Mouse (Mus musculus) urinary bladder, adult 18-20 months (tissue): ENCODE measurements around the gene Uqcrc1.

Source experiments
- DNase-seq, 2 experiments: peaks; one replicate each; pipeline ENCODE4 v3.0.0; 2022; ENCODE audit warnings: low spot score in 2 of 2, mixed read lengths in 2 of 2

Gene Uqcrc1

DNA sequence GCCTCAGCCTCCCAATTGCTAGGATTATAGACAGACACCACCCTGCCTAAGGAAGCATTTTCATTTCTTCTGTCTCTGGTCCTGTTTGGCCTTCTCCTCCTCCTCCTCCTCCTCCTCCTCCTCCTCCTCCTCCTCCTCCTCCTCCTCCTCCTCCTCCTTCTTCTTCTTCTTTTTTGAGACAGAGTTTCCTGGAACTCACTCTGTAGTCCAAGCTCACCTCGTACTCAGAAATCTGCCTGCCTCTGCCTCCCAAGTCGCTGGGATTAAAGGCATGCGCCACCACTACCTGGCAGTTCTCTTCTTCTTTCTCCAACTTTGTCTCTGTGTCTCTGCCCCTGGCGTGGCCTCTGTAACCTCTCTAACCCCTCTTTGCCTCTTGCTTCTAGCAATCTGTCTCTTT lies 49.3 kb downstream of the Uqcrc1 start, which contains the start of gene Ucn2:
Gene Ucn2 (plus strand): TSS at position 301 of the 400 bp plus-strand sequence.
- no peak for DNase-seq

DNA sequence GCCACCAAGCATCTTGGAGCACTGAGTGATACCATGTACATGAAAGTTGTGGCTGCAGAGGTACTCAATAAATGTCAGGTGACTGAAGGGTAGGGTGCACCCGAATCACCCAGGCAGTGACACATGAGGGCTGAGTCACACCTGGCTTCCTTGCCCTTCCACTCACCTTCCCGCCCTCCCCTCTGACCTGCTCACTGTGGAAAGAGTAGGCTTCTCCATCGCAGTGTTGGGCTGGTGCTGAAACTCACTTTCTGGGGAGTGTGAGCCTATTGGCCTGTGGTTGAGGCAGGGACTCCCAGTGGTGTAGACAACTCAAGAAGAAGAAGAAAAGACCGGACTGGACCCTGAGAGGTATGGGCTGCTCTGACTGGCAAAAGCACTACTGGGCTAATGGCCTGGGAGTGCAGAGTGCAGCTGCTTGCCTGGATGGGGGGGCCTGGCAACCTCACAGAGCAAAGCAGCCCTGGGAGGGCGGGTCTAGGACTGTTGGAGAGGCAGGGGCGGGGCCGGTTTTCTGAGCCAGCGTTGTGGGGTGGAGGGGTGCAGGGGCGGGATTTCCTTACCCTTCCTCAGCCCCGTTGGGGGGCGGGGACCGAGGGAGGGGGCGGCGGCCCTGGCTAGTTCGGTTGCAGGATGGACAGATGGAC lies 51.4 kb downstream of the Uqcrc1 start:
- peak in 1 of 2 experiments; percentile 60 for DNase-seq

DNA sequence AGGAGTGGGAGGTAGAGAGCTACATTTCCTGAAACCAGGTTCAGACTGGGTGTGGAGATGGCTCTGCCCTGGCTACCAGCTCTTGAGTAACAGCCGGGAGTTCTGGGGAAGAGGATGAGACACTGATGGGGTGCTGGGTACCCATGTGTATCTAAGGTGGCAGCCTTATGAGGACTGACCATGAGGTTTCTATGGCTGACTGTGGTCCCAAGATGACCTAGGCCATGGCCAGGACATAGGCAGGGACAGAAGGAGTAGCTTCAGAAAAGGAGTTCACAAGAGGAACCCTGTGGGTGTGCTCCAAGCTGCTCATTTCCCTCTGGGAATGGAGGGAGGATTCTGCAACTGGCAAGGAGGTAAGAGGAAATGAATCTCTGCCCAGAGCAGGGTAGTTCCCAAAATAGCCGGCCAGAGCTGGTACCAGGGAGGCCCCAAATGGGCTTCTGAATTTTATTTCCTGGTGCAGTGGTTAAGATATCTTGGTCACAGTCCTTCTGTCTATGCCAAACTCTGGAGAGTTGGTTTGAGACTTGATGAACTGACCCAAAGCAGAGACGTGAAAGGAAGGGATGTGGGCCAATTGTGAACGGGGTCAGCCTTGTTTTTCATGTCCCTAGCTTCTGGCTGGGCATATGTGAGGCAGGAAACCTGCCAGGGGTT lies 53.5 kb downstream of the Uqcrc1 start:
- DNase-seq: no peak

DNA sequence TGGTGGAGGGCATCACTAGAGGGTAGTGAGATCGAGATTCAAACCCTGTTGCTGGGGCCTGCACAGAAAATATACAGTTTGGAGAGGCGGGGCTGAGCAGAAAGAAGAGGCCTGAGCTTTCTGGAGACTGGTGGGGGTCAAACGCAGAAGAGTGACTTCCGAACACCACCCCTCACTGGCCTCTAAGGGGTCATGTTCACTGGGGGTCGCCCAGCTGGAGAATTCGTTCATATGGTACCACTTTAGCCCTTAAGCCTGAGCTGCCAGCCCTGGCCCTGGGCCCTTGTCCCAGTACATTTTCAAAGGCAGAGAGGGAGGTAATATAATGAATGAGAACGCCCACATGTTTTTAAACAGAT lies 54.0 kb downstream of the Uqcrc1 start:
- DNase-seq: no peak

DNA sequence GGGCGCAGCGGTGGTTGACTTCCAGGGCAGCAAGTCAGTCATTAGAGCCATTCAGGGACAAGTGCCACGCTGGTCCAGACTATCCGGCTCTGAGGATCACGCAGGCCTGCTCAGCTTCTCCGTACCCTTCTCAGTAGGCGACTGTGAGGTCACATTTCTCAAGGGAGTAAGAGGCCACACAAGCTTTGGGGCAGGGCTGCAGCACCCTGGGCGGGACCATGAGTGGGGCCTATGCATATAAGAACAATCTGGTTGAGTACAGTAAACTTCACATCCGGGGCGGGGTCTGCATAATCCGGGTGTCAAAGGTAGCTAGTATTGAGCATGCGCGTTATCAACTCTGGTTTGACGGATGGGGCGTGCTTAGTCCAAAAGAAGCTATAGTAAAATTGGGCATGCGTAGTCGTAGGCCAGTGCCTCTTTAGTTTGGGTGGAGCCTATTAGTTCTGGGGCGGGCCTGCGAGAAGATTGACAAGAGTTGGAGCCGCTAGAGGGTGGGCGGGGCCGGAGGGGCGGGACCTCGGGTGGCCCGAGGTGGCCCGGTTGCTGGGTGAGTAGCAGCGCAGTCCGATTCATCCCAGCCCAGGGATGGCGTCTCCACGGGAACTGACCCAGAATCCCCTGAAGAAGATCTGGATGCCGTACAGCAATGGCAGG lies 55.1 kb downstream of the Uqcrc1 start, which contains the start of gene Pfkfb4:
Gene Pfkfb4 (plus strand): TSS at position 351 of the 657 bp plus-strand sequence.
- peak; percentile 75 to 95 for DNase-seq

DNA sequence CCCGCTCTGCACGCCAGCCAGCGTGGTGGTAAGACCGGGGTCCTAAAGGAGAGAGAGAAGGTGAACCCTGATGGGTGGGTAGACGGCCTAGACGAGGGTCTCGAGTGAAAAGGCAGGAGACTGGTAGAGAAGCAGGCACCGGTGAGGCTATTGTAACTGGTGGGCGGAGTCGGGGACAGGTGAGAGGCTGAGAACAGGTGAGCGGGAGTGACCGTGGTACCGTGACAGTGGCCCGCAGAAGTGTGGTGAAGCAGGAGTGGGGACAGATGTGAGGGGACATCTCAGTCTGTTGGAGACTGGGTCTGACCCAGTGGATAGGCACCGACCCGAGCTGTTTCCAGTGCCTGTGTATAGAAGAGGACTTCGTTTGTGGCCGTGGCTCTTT lies 55.6 kb downstream of the Uqcrc1 start:
- no peak for DNase-seq

DNA sequence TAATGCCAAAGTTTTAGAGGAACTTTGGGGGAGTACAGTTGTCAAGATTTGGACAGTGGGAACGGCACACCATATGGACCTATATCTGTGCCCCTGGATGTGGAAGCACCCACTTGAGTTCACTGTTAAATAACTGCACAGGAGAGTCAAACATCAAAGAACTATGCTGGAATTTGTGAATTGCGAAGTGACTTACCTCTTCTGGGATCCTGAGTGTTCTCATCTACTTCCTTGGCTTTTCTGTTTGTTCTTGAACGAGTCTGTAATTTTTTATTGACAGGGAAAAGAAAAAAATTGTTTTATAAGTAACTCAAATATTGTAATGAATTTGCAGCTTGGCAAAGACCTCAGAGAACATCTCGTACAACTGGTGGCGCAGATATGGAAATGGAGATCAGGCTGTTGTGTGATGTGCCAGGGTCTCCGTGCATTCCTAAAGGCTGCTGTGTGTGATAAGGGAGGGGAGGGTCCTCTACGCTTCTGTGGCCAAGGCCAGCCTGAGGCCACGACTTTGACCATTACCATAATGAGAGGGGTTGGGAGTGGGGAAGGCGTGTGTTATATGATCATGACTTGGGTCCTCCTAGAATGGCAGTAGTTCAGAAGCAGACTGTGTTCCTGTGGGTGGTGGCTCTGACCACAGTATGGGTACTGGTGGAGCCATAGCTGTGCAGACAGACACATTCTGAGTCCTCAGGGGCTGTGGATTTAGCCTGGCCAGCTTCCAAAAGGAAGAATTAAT lies 56.4 kb downstream of the Uqcrc1 start:
- no peak for DNase-seq

DNA sequence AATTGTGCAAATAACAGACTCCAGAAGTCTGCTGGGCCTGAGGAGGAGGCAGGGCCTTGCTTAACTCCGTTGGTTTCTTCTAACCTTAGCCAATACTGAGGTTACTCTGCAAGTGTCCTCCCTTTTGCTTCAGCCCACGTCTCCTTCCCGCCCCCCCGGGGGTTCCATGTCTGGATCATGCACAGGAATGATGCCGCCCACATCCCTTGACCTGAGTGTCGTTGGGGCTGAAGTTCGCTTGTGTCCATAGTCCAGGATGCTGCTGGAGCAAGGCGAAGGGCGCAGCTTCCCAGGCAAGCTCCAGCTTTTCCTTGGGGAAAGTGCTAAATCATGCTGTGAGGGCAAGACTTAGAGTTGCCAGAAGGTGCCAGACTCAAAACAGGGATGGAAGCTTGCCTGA lies 60.0 kb downstream of the Uqcrc1 start:
- DNase-seq: no peak

DNA sequence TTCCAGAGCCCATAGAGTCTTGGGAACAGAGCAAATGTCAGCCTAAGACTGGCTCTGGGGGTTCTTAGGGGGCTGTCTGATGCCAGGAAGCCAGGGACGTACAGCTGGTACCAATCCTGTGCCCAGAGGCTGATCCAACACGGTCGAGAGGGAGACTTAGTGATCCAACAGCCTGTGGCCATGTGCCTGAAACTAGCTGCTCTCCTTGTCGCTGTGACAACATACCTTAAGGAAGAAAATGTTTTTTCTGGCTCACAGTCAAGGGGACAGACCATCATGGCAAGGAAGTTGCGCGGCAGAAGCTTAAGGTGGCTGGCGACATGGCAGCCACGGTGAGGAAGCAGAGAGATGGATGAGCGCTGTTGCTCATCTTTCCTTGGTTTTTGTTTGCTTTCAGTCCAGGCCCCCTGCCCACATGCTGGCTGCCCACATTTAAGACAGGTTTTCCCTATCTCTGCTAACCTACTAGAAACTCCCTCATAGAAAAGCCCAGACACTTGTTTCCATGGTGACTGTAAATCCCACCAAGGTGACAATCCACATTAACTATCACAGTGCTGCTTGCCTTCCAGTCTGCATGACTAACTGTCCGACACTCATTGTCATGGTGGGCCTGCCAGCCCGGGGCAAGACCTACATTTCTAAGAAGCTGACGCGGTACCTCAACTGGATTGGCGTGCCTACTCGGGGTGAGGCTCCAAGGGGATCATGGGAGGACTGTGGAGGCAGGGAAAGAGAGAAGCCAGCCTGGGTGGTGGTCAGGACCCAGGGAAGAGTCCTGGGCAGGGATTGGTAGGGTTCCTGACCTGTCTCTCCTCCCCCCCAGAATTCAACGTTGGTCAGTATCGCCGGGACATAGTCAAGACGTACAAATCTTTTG lies 62.1 kb downstream of the Uqcrc1 start:
- no peak for DNase-seq

DNA sequence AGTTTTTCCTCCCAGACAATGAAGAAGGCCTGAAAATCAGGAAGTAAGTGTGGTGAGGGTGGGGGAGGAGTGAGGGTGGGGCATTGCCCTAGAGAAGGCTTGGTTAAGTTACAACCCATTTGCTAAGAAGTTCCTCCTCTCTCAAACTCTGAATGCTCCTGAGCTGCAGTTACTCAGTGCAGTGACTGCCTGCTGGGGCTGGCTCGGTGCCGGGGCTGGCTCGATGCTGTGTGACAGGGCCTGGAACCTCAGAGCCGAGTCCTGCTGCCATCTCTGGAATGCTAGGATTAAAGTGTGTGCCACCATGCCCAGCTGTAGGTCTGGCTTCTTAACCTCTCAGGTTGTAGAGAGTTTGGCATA lies 62.7 kb downstream of the Uqcrc1 start:
- DNase-seq: no peak
